Mouse (Mus musculus) kidney, embryonic 15.5 days (tissue): Measurements from ENCODE around the gene Myadm. TPM values are rescaled to one million over a fixed set of nuclear protein-coding genes. Genes with fewer than 3 reads are reported as not detected.

Source experiments
- ATAC-seq: fragments of 200-750 bp; cut with Nextera tagmentation; replicated peaks from 2 replicates; pipeline ENCODE4 v1.8.0; 2017; ENCODE audit warnings: moderate TSS enrichment; ENCODE audit not compliant: low FRiP score
- H3K27ac ChIP-seq: fragments of 300-500 bp; sonication (generic); 2 replicates; pipeline ENCODE4 v1.5.1; 2015; ENCODE audit warnings: mild to moderate bottlenecking, inconsistent platforms
- H3K27me3 ChIP-seq: fragments of 300-500 bp; sonication (generic); 2 replicates; pipeline ENCODE4 v1.6.1; 2015; ENCODE audit warnings: inconsistent platforms
- H3K36me3 ChIP-seq: fragments of 300-500 bp; sonication (generic); 2 replicates; pipeline ENCODE4 v1.6.1; 2015; ENCODE audit warnings: inconsistent platforms
- H3K4me1 ChIP-seq: fragments of 300-500 bp; sonication (generic); 2 replicates; pipeline ENCODE4 v1.6.1; 2015; ENCODE audit warnings: inconsistent platforms
- H3K4me2 ChIP-seq: fragments of 300-500 bp; sonication (generic); 2 replicates; pipeline ENCODE4 v1.6.1; 2015; ENCODE audit warnings: moderate library complexity, mild to moderate bottlenecking, inconsistent platforms
- H3K4me3 ChIP-seq: fragments of 300-500 bp; sonication (generic); replicated peaks from 2 replicates; pipeline ENCODE4 v1.5.1; 2015; ENCODE audit warnings: mild to moderate bottlenecking, inconsistent platforms
- H3K9ac ChIP-seq: fragments of 300-500 bp; sonication (generic); 2 replicates; pipeline ENCODE4 v1.6.1; 2015; ENCODE audit warnings: mild to moderate bottlenecking, inconsistent platforms
- H3K9me3 ChIP-seq: fragments of 300-500 bp; sonication (generic); replicated peaks from 2 replicates; pipeline ENCODE4 v1.6.1; 2016; ENCODE audit warnings: inconsistent platforms
- WGBS: fragments of 180-500 bp; shearing (Covaris S2); methylation state at CpG from one replicate; pipeline ENCODE4 v1.1.7; 2015; ENCODE audit warnings: mixed read lengths; 5-methylcytosine and 5-hydroxymethylcytosine counted together
- polyA plus RNA-seq: library from polyadenylated mRNA; unstranded; fragments of >200 nt; fragmentation: Nextera tagmentation; extraction: Ambion mirVana; gene quantifications from 2 replicates; pipeline ENCODE4 v1.2.1, GENCODE M21; 2015

The Myadm gene
- polyA plus RNA-seq, 1 experiment from 2014 or later, result 93.8 TPM

DNA sequence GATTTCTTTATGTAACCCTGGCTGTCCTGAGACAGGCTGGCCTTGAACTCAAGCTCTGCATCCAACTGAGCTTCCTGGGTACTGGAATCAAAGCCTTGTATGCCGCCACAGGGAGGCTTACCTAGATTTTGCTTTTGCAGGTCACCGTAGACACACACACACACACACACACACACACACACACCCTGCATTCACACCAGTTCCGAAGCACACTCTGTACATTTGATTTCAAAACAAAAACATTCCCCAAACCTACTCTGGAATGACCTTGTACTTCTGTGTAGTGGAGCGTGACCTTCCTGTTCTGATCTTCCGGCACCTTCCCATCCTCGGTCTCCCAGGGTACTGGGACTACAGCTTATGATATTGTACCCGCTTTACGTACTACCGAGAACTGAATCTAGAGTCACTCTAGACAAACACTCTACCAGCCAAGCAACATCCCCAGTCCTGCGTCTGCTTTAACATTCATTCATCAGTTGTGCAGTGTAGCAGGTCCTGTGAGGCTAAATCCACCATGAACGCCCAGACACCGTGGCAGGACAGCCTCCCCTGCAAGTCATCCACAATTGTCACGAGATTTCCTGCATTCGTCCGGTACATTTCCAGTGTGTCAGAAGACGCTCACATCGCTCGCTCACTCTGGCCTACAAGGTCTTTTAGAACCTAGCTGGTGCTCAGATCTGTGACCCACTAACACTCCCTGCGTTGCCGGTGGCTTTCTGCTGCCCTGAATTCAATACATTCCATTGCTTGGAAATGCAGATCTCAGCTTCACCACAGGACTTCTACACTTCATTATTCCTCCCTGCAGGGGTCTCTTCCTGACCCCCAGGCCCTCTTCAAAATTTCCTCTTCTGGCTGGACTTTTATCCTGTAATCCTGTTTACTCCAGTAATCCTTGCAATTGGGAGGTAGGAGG, 58.7 kb downstream of the Myadm start:
- Histone ChIP-seq H3K36me3 (peaks cover 18% of the 10 kb centered on the region), H3K27ac (no peak overlapping the region), H3K9me3 (no peaks in the 10 kb centered on the region), H3K27me3 (no peaks in the 10 kb centered on the region), H3K9ac (no peak overlapping the region), H3K4me3 (no peak overlapping the region), H3K4me2 (no peak overlapping the region), H3K4me1 (no peaks in the 10 kb centered on the region)
- WGBS, result 59% methylated on average over 20 of the region's 20 CpGs
- ATAC-seq, result no peak

DNA sequence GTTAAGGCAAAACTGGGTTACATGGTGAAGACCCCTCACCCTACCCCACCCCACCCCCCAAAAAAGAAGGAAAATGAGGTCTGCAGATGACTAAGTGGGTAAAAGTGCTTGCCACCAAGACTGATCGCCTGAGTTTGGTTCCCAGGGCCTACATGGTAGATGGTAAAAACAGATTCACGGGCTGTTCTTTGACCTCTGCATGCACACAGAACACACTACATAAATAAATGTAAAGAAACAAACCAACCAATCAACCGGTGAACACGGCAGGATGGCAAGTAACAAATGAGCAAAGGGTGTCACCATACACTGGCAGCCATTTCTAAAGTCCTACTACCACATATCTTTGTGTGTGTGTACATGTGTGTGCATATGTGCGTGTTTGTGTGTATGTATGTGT, 59.4 kb downstream of the Myadm start:
- Histone ChIP-seq H3K27ac (no peak overlapping the region), H3K36me3 (peaks cover 11% of the 10 kb centered on the region), H3K4me3 (no peak overlapping the region), H3K4me1 (no peaks in the 10 kb centered on the region), H3K9me3 (no peaks in the 10 kb centered on the region), H3K9ac (no peak overlapping the region), H3K27me3 (no peaks in the 10 kb centered on the region), H3K4me2 (no peak overlapping the region)
- 81% methylated on average over 5 of the region's 5 CpGs for WGBS
- no peak for ATAC-seq

DNA sequence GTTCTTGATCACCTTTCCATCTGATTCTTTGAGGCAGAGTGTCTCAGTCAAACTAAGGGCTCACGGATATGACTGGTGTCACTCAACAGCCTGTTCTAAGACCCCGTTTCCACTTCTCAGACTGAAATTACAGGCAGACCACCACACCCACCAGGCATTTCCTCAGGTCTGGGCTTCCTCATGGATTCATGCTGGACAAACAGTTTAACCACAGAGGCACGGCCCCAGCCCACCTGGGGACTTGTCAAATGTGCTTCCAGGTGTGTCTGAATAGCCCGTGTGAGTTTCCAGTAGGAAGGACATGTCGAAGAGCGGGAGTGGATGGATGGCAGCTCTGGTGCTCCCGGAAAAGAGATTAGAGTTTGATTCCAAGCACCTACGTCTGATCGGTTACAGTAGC, 60.9 kb downstream of the Myadm start:
- Histone ChIP-seq H3K27ac (no peak overlapping the region), H3K4me3 (no peak overlapping the region), H3K4me2 (no peak overlapping the region), H3K4me1 (no peaks in the 10 kb centered on the region), H3K36me3 (peaks cover 11% of the 10 kb centered on the region), H3K27me3 (no peaks in the 10 kb centered on the region), H3K9ac (no peak overlapping the region), H3K9me3 (no peaks in the 10 kb centered on the region)
- 92% methylated on average over 9 of the region's 9 CpGs for WGBS
- no peak for ATAC-seq

Other genes starting within 250 kb of the Myadm start
- not detected in 2 replicates for gene AU018091, start 119.9 kb upstream of the Myadm start, polyA plus RNA-seq
- 0.03 TPM in 2 replicates for gene Nlrp12, start 39.3 kb upstream of the Myadm start, polyA plus RNA-seq
- gene Prkcg, start 99 bp downstream of the Myadm start, polyA plus RNA-seq, result 0.06 and 0.27 TPM in 2 replicates
- gene Cacng7, start 43.9 kb downstream of the Myadm start, polyA plus RNA-seq, result 0.90 and 1.00 TPM in 2 replicates
- gene Cacng8, start 101.6 kb downstream of the Myadm start, polyA plus RNA-seq, result 1.9 and 2.3 TPM in 2 replicates
- 0.62 and 1.5 TPM in 2 replicates for gene Cacng6, start 135.1 kb downstream of the Myadm start, polyA plus RNA-seq
- 0.12 and 0.17 TPM in 2 replicates for gene Tarm1, start 213.5 kb downstream of the Myadm start, polyA plus RNA-seq